Mouse (Mus musculus) Patski (cell line): ENCODE data around the gene Poc1a. TPM values are rescaled to one million over a fixed set of nuclear protein-coding genes. Genes with fewer than 3 reads are reported as not detected.

Source experiments
- ATAC-seq: fragments of 100-300 bp; one replicate; pipeline ENCODE4 v1.8.0; 2021
- CTCF ChIA-PET: fragments of 350-600 bp; sonication (Branson Sonifier 250); formaldehyde crosslinking; loops from one replicate; lab custom pipeline; 2022; ENCODE audit warnings: inconsistent platforms; lab: Charles Lee
- POLR2A ChIA-PET: fragments of 350-600 bp; sonication (Branson Sonifier 250); formaldehyde crosslinking; loops from one replicate; lab custom pipeline; 2022; ENCODE audit warnings: antibody characterized with exemption, inconsistent platforms; lab: Charles Lee
- DNase-seq: peaks from one replicate; pipeline ENCODE4 v3.0.0-alpha.2; 2011; ENCODE audit warnings: low read depth, low spot score
- H3K27me3 ChIP-seq: fragments of 371-371 bp; one replicate; pipeline ENCODE4 v1.5.1; 2021
- CTCF ChIP-seq: fragments of 100-300 bp; IDR thresholded peaks from one replicate; pipeline ENCODE4 v1.5.1; 2021
- in situ Hi-C: fragments of 300-500 bp; cut with MboI; formaldehyde crosslinking; loops from 3 replicates; pipeline ENCODE4 v1.11.1; 2018; ENCODE audit warnings: low pct_unique_long_range_greater_than_20kb, mixed read lengths
- polyA plus RNA-seq: library from polyadenylated mRNA; unstranded; gene quantifications from one replicate; pipeline ENCODE4 v1.2.3, GENCODE M21; 2021

The Poc1a gene
- polyA plus RNA-seq, 1 experiment from 2014 or later, result 9.9 TPM

DNA sequence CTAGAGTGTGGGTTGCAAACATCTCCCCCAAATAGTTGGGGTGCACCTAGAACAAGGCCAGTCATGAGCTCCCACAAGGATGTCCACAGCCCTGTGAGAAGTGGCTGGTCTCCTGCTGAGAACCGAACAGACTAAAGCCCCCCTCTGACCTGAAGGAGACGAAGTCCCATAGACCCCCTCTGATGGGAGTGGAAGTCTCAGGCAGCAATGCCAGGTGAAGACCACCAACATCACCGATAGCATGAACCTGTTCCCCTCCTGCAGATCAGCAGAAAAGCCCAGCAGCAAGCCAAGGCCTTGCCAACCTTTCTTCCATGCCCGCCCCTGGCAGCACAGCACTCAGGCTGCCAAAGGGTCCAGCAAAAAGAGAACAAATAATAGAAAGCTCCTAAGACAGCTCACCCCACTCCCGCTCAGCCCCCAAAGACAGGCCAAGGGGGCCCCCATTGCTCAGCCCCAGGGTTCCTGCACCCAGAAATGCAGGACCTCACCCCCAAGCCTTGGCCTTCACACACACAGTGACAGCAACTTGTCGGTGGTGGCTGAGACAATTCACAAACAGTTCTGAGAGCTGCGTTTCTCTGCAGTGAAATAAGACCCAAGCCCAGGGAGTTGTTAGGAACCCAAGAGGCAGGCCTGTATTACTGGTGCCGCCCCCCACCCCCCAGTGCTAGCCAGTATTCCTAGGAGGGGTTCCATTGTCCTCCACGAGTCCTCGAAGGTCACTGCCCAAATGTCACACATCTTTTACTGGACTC is 74.5 kb downstream of the Poc1a start:
- in situ Hi-C loops, result no loop called here

DNA sequence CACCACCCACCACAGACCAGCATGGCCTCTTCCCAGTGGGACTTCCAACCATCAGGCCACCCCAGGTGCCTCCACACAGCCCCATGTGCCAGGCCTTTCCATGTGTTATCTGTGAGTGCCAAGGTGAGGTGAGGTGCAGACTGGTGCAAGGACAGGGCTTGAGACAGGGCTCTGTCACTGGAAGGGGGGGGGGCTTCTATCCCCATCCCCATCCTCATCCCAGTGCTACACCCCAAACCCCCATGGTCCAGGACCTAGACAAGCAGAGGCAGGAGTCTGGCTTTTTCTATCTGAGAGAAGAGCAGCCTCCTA is 75.1 kb downstream of the Poc1a start:
- DNase-seq (no peak), ATAC-seq (no peak)
- in situ Hi-C loops, result no loop called here
- ChIA-PET POLR2A (interaction anchor here (0.6 kb wide), 1 partner anchor 9 kb away, joined by 3 read pairs; no protein-coding TSS in a partner anchor), CTCF (no interaction called here)
- TF ChIP-seq CTCF, result no peak
- no peaks in the 10 kb centered on the region for H3K27me3 ChIP-seq

More for the DNA sequence above, 74.5 kb downstream of the Poc1a start:
- no peaks in the 10 kb centered on the region for H3K27me3 ChIP-seq
- no peak for DNase-seq
- POLR2A ChIA-PET, result interaction anchor here (0.6 kb wide), 1 partner anchor 9 kb away, joined by 3 read pairs; no protein-coding TSS in a partner anchor
- CTCF ChIA-PET, result no interaction called here
- no peak for ATAC-seq
- no peak for TF ChIP-seq CTCF

DNA sequence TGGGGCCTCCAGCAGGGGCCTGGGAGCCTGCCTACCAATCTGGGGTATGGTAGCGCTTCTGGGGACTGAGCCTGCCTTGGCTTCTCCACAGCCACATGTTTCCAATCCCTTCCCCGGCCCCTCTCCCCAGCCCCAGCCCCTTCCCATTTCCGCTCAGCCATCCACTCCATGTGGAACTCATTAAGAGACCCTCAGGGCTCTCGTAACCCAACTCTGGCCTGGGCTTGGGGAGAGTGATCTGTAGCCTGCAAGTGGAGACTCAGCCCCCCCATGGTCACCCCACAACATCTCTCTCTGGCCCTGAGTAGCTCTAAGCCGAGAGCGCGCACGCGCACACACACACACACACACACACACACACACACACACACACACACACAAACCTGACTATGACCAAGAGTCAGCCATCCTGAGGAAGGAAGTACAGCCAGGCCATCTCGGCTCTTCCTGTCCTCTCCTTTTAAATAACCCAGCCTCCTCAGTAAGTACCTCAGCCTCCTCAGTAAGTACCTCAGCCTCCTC is 75.5 kb downstream of the Poc1a start:
- in situ Hi-C loops, result no loop called here
- ChIA-PET POLR2A (no interaction called here), CTCF (no interaction called here)
- TF ChIP-seq CTCF, result no peak
- ATAC-seq, result no peak
- DNase-seq, result no peak
- no peaks in the 10 kb centered on the region for H3K27me3 ChIP-seq

DNA sequence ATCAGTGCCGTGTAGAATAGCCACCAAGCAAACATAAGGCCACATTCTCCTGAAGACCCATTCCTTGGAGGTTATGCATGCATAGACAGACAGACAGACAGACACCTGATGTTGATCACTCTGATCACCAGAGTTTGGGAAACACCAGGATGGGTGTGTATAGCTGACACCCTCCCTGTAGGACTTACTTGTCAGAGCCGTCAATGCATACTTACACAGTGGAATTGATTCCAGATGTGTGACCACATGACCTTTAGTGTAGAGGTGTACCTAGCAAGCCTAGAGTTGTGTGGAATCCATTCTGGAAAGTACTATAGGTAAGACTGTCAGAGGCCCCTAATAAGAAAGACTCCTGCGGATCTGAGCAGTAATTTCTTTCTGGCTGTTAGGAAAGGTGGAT is 76.3 kb downstream of the Poc1a start:
- in situ Hi-C loops, result no loop called here
- no peaks in the 10 kb centered on the region for H3K27me3 ChIP-seq
- CTCF ChIA-PET, result no interaction called here
- ATAC-seq, result no peak
- no peak for TF ChIP-seq CTCF
- POLR2A ChIA-PET, result no interaction called here
- no peak for DNase-seq

DNA sequence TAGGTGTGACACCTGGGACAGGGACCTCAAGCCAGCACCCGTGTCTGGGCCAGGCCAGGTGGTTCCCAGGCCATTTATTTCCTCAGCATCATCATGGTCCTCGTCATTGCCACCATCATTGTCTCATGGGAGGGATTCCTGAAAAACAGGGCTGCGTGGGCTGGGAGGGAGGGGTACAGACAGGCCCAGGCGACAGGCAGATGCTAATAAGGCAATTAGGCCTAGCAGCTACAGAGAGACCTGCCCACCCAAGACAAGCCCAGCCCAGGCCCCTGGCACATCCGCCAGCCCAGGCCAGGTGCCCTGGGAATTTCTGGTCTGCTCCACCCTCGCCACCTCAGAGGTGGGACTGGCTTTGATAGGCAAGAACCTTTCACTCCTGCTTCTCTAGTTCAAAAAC is 78.4 kb downstream of the Poc1a start:
- CTCF ChIA-PET, result interaction anchor here (1.1 to 1.5 kb wide), 2 partner anchors 52 to 70 kb away, joined by 3 read pairs; no protein-coding TSS in a partner anchor
- no peaks in the 10 kb centered on the region for H3K27me3 ChIP-seq
- no peak for TF ChIP-seq CTCF
- in situ Hi-C loops, result no loop called here
- no peak for ATAC-seq
- POLR2A ChIA-PET, result interaction anchor here (0.6 to 1.1 kb wide), 2 partner anchors 10 to 15 kb away, joined by 3 to 5 read pairs; no protein-coding TSS in a partner anchor
- DNase-seq, result no peak

DNA sequence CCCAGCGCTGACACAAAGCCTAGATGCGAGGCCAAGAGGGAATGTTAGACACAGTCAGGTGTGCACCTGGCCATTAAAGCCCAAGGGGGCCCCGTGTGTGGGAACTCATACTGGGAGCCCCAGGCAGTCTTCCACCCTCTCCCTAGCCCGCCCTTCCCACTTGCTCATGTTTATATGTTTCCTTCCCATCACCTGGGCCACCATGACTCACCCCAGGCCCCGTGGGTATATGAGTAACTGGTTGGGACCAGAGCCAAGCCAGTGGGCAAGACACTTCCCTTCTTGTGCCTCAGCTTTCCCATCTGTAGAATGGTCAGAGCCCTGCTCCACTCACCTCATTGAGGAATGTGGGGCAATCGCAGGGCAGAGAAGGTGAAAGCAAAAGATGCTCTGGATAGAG is 80.3 kb downstream of the Poc1a start:
- ATAC-seq, result peak; percentile 66
- no peak for TF ChIP-seq CTCF

DNA sequence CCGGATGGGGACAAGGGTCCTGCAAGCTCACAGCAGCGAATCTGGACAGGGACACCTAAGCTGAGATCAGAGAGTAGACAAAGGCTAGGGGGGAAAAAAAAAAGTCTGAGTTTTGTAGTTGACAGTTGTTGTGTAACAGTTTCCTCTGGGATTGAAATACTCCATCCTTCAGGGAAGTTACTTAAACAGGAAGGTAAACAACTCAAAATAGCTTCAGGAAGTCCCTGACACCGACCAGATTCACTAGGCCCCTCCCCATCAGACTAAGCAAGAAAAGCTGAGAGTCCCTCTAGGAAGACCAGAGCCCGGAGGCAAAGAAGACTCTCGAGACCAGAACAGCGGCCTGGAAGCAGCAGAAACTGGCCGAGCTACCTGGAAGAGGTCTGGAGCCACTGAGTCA is 84.5 kb downstream of the Poc1a start:
- no peak for ATAC-seq
- no peaks in the 10 kb centered on the region for H3K27me3 ChIP-seq
- TF ChIP-seq CTCF, result no peak
- no peak for DNase-seq
- in situ Hi-C loops, result no loop called here
- POLR2A ChIA-PET, result interaction anchor here (0.7 kb wide), 1 partner anchor 10 kb away, joined by 3 read pairs; no protein-coding TSS in a partner anchor
- CTCF ChIA-PET, result no interaction called here

More for the DNA sequence above, 80.3 kb downstream of the Poc1a start:
- in situ Hi-C loops, result no loop called here
- DNase-seq, result no peak
- ChIA-PET CTCF (no interaction called here), POLR2A (no interaction called here)
- H3K27me3 ChIP-seq, result no peaks in the 10 kb centered on the region

DNA sequence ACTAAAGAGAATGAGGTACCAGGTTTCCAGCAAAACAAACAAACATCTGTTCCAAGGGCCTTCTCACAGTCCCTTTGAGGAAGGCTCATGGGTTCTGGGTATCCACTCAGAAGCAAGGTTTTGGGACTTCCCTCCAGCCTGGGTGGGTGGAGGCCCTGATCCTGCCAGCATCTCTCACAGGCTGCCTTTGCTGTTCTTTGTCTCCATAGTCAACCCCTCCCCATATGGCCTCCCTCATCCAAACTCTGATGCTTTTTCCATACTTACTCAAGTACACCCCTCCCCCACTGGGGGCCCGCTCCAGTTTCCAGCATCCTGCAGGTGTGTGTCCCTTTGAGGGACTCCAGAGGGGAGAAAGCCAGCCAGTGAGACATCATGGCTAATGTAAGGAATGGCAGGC is 85.3 kb downstream of the Poc1a start:
- in situ Hi-C loops, result no loop called here

DNA sequence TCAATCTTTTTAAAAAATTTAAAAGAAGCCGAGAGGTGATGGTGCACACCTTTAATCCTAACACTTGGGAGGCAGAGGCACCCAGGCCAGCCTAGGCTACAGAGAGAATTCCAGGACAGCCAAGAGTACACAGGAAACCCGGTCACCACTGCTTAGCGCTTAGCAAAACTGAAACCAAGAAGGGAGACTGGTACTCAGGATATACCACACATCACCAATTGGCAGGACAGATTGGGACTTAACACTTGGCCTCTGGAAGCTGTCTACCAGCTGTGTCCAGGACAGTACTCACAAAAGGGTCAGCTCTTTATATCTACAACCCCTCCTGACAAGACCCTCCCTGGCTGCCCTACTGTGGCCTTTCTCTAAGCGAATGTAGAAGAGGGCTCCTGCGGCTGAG is 86.1 kb downstream of the Poc1a start:
- in situ Hi-C loops, result no loop called here
- ChIA-PET CTCF (interaction anchor here (1.3 kb wide), 1 partner anchor 60 kb away, joined by 4 read pairs; no protein-coding TSS in a partner anchor), POLR2A (interaction anchor here (0.6 kb wide), 1 partner anchor 14 kb away, joined by 5 read pairs; no protein-coding TSS in a partner anchor)
- no peak for ATAC-seq
- no peaks in the 10 kb centered on the region for H3K27me3 ChIP-seq
- DNase-seq, result no peak
- TF ChIP-seq CTCF, result no peak

More for the DNA sequence above, 85.3 kb downstream of the Poc1a start:
- ChIA-PET CTCF (no interaction called here), POLR2A (no interaction called here)
- DNase-seq (no peak), ATAC-seq (no peak)
- no peaks in the 10 kb centered on the region for H3K27me3 ChIP-seq
- no peak for TF ChIP-seq CTCF

DNA sequence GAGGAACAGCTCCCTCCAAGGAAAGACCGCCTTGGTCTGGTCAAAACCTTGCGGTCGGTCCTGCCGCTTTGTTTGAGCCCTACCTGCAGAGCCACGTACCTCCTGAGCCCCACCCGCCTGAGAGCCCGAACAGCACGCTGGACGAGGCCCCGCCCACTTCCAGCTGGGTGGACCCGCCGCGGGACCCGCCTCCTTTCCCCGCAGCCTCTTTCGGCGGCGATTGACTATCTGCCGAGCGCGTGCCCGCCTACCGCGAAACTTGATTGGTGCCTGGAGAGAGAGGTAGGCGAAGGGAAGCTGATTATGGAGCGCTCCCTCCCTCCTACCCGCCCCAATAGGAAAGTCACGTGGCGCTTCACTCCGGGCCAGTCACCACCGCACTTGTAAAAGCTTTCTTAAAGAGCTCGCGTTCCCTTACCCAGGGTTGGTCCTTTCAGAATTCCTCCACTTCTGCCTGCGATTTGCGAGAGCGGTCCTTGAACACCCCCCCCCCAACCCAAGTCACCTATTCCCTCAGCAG is 86.8 kb downstream of the Poc1a start:
- POLR2A ChIA-PET, result no interaction called here
- TF ChIP-seq CTCF, result no peak
- in situ Hi-C loops, result no loop called here
- ATAC-seq (peak; percentile 84), DNase-seq (no peak)
- no peaks in the 10 kb centered on the region for H3K27me3 ChIP-seq
- CTCF ChIA-PET, result interaction anchor here (0.8 to 1.3 kb wide), 2 partner anchors 16 to 61 kb away, joined by 3 to 4 read pairs; no protein-coding TSS in a partner anchor
